Mouse (Mus musculus): Measurements from ENCODE around the gene Rsph3a.
"Not testable (repeated sequence)": the region's sequence is repeated elsewhere in the genome, so short reads cannot be mapped to it uniquely, and the experiment has no call there.

DNA sequence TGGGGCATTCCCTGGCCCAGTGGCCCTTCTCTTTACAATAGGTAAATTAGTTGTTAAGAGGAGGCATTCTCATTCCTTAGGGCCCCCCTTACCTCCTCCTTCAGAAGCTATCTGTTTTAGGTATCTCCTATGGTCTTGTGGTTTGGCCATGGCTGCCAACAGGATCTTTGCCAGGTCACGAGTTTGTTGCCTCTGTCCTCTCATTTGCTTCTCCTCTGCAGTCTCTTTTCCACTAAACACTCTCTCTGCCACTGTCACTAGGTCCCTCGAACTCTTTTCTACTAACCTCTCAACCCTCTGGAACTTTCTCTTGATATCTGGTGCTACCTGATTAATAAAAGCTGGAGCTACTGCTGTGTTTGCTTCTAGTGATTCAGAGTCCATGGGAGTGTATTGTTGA, 19.0 kb downstream of the Rsph3a start:
- TF ChIP-seq CTCF (IDR thresholded peaks at IDR 0.05; ENCODE audit: low read depth, low read length); GATA1 (IDR thresholded peaks at IDR 0.05; ENCODE audit: borderline replicate concordance, low read length); TAL1 (conservative IDR thresholded peaks at IDR 0.05; ENCODE audit: low read depth, low read length): not testable (repeated sequence)
